Mouse (Mus musculus): ENCODE data around the gene Ica1. TPM values are rescaled to one million over a fixed set of nuclear protein-coding genes. Genes with fewer than 3 reads are reported as not detected.

The Ica1 gene
- polyA plus RNA-seq (2012), result 27.1 and 45.1 TPM in 2 replicates

GRCm38 (mm10) chr6:8778296-8778649 lies at the start of gene Ica1:
Ica1 (minus strand) TSS chr6:8778488.

Other genes starting within 250 kb of the Ica1 start
- 0.02 and 0.08 TPM in 2 replicates for gene Nxph1, start 169.9 kb upstream of the Ica1 start, polyA plus RNA-seq (2012)

Measured in megakaryocyte-erythroid progenitor cell, adult 5 weeks (primary cell).